Mouse (Mus musculus): ENCODE measurements at regions not wholly inside any gene's neighbourhood (a gene's known extent, or its start where the extent isn't known, plus 50 kb on each side); places are given as distances from the start of the nearest gene placed in this dataset.

GRCm38 (mm10) chr5:111667901-111668300 lies 65.8 kb upstream of the Gm26897 start:
- Histone ChIP-seq H3K4me1 (ENCODE audit: control insufficient read depth, insufficient read depth, low read length) (peaks cover 2% of the 10 kb centered on the region; the same call in 1 of the 2 replicates), H3K4me2 (ENCODE audit: low read depth, low read length) (no peak overlapping the region), H3K27ac (ENCODE audit: low read length) (no peak overlapping the region), H3K36me3 (ENCODE audit: control insufficient read depth, insufficient read depth) (no peaks in the 10 kb centered on the region), H3K27me3 (ENCODE audit: control insufficient read depth, insufficient read depth, low read length) (peaks cover 4% of the 10 kb centered on the region; the same call in 1 of the 2 replicates), H3K9me3 (replicated peaks; ENCODE audit: control insufficient read depth, low read length) (peaks cover 3% of the 10 kb centered on the region; the same call in 1 of the 2 replicates), H3K9ac (ENCODE audit: low read length) (no peak overlapping the region), H3K4me3 (ENCODE audit: low read length) (no peak overlapping the region)
- 66% methylated on average over 3 of the region's 3 CpGs for WGBS
- no peak for ATAC-seq (replicated peaks; ENCODE audit: extremely low read depth, insufficient read depth, low FRiP score)

- H3K27me3 ChIP-seq (ENCODE audit: control insufficient read depth, insufficient read depth, low read length): 0 out of 2 replicates have a peak, but pooled peaks cover 3% of the 10 kb centered on the region
- H3K9ac ChIP-seq (ENCODE audit: low read length): no peak overlapping the region
- no peaks in the 10 kb centered on the region for H3K36me3 ChIP-seq (ENCODE audit: control insufficient read depth, insufficient read depth)
- no peak overlapping the region for H3K27ac ChIP-seq (ENCODE audit: low read length)
- H3K9me3 ChIP-seq (replicated peaks; ENCODE audit: control insufficient read depth, low read length): peaks cover 3% of the 10 kb centered on the region; the same call in 1 of the 2 replicates
- no peak overlapping the region for H3K4me2 ChIP-seq (ENCODE audit: low read depth, low read length)
- no peak overlapping the region for H3K4me3 ChIP-seq (ENCODE audit: low read length)
- H3K4me1 ChIP-seq (ENCODE audit: control insufficient read depth, insufficient read depth, low read length): peaks cover 2% of the 10 kb centered on the region; the same call in 1 of the 2 replicates
- no peak for ATAC-seq (replicated peaks; ENCODE audit: extremely low read depth, insufficient read depth, low FRiP score)
These were observed 64.6 kb upstream of the Gm26897 start for GRCm38 (mm10) chr5:111669139-111669538.

- peaks cover 14% of the 10 kb centered on the region for H3K4me1 ChIP-seq (ENCODE audit: control insufficient read depth, insufficient read depth, low read length)
- no peaks in the 10 kb centered on the region for H3K27me3 ChIP-seq (ENCODE audit: control insufficient read depth, insufficient read depth, low read length)
- 42% methylated on average over 6 of the region's 6 CpGs for WGBS
- ATAC-seq (replicated peaks; ENCODE audit: extremely low read depth, insufficient read depth, low FRiP score): no peak
- H3K27ac ChIP-seq (ENCODE audit: low read length): no peak overlapping the region
- no peak overlapping the region for H3K9ac ChIP-seq (ENCODE audit: low read length)
- peaks cover 3% of the 10 kb centered on the region; the same call in 1 of the 2 replicates for H3K9me3 ChIP-seq (replicated peaks; ENCODE audit: control insufficient read depth, low read length)
- no peak overlapping the region for H3K4me3 ChIP-seq (ENCODE audit: low read length)
- H3K36me3 ChIP-seq (ENCODE audit: control insufficient read depth, insufficient read depth): no peaks in the 10 kb centered on the region
- no peak overlapping the region for H3K4me2 ChIP-seq (ENCODE audit: low read depth, low read length)
These were observed 62.0 kb upstream of the Gm26897 start for GRCm38 (mm10) chr5:111671762-111672161.

- Histone ChIP-seq H3K4me3 (ENCODE audit: low read length) (no peak overlapping the region), H3K4me2 (ENCODE audit: low read depth, low read length) (no peak overlapping the region), H3K4me1 (ENCODE audit: control insufficient read depth, insufficient read depth, low read length) (peaks cover 14% of the 10 kb centered on the region), H3K27ac (ENCODE audit: low read length) (peak overlapping the region; percentile 85), H3K9me3 (replicated peaks; ENCODE audit: control insufficient read depth, low read length) (no peaks in the 10 kb centered on the region), H3K27me3 (ENCODE audit: control insufficient read depth, insufficient read depth, low read length) (peaks cover 3% of the 10 kb centered on the region; the same call in 1 of the 2 replicates), H3K36me3 (ENCODE audit: control insufficient read depth, insufficient read depth) (no peaks in the 10 kb centered on the region), H3K9ac (ENCODE audit: low read length) (peak overlapping the region; percentile 50; the same call in 1 of the 2 replicates)
- 40% methylated on average over 6 of the region's 6 CpGs for WGBS
- ATAC-seq (replicated peaks; ENCODE audit: extremely low read depth, insufficient read depth, low FRiP score): peak; percentile 33
These were observed 58.6 kb upstream of the Gm26897 start for GRCm38 (mm10) chr5:111674976-111675672.

GRCm38 (mm10) chr5:111675673-111676261 lies 58.0 kb upstream of the Gm26897 start:
- Histone ChIP-seq H3K4me1 (ENCODE audit: control insufficient read depth, insufficient read depth, low read length) (peaks cover 14% of the 10 kb centered on the region), H3K27ac (ENCODE audit: low read length) (peak overlapping the region; percentile 85), H3K9ac (ENCODE audit: low read length) (peak overlapping the region; percentile 50; the same call in 1 of the 2 replicates), H3K36me3 (ENCODE audit: control insufficient read depth, insufficient read depth) (no peaks in the 10 kb centered on the region), H3K4me3 (ENCODE audit: low read length) (no peak overlapping the region), H3K9me3 (replicated peaks; ENCODE audit: control insufficient read depth, low read length) (no peaks in the 10 kb centered on the region), H3K27me3 (ENCODE audit: control insufficient read depth, insufficient read depth, low read length) (peaks cover 3% of the 10 kb centered on the region; the same call in 1 of the 2 replicates), H3K4me2 (ENCODE audit: low read depth, low read length) (peak overlapping the region; percentile 28)
- ATAC-seq (replicated peaks; ENCODE audit: extremely low read depth, insufficient read depth, low FRiP score): peak; percentile 83
- 6% methylated on average over 8 of the region's 8 CpGs for WGBS

- Histone ChIP-seq H3K4me2 (ENCODE audit: low read depth, low read length) (no peak overlapping the region), H3K36me3 (ENCODE audit: control insufficient read depth, insufficient read depth) (no peaks in the 10 kb centered on the region), H3K9ac (ENCODE audit: low read length) (no peak overlapping the region), H3K27ac (ENCODE audit: low read length) (no peak overlapping the region), H3K9me3 (replicated peaks; ENCODE audit: control insufficient read depth, low read length) (no peaks in the 10 kb centered on the region), H3K27me3 (ENCODE audit: control insufficient read depth, insufficient read depth, low read length) (peaks cover 10% of the 10 kb centered on the region), H3K4me3 (ENCODE audit: low read length) (no peak overlapping the region), H3K4me1 (ENCODE audit: control insufficient read depth, insufficient read depth, low read length) (peaks cover 12% of the 10 kb centered on the region)
- ATAC-seq (replicated peaks; ENCODE audit: extremely low read depth, insufficient read depth, low FRiP score): no peak
- 57% methylated on average over 6 of the region's 6 CpGs for WGBS
These were observed 55.8 kb upstream of the Gm26897 start for GRCm38 (mm10) chr5:111677847-111678311.

GRCm38 (mm10) chr5:111678496-111678895 lies 55.2 kb upstream of the Gm26897 start:
- Histone ChIP-seq H3K9ac (ENCODE audit: low read length) (no peak overlapping the region), H3K4me2 (ENCODE audit: low read depth, low read length) (no peak overlapping the region), H3K27me3 (ENCODE audit: control insufficient read depth, insufficient read depth, low read length) (peaks cover 10% of the 10 kb centered on the region), H3K9me3 (replicated peaks; ENCODE audit: control insufficient read depth, low read length) (no peaks in the 10 kb centered on the region), H3K4me1 (ENCODE audit: control insufficient read depth, insufficient read depth, low read length) (peaks cover 12% of the 10 kb centered on the region), H3K36me3 (ENCODE audit: control insufficient read depth, insufficient read depth) (no peaks in the 10 kb centered on the region), H3K4me3 (ENCODE audit: low read length) (no peak overlapping the region), H3K27ac (ENCODE audit: low read length) (no peak overlapping the region)
- WGBS: 31% methylated on average over 1 of the region's 1 CpGs
- ATAC-seq (replicated peaks; ENCODE audit: extremely low read depth, insufficient read depth, low FRiP score): no peak

GRCm38 (mm10) chr5:111681362-111682028 lies 52.2 kb upstream of the Gm26897 start:
- Histone ChIP-seq H3K4me3 (ENCODE audit: low read length) (no peak overlapping the region), H3K4me1 (ENCODE audit: control insufficient read depth, insufficient read depth, low read length) (no peaks in the 10 kb centered on the region), H3K9me3 (replicated peaks; ENCODE audit: control insufficient read depth, low read length) (no peaks in the 10 kb centered on the region), H3K36me3 (ENCODE audit: control insufficient read depth, insufficient read depth) (no peaks in the 10 kb centered on the region), H3K27me3 (ENCODE audit: control insufficient read depth, insufficient read depth, low read length) (peaks cover 13% of the 10 kb centered on the region), H3K27ac (ENCODE audit: low read length) (no peak overlapping the region), H3K9ac (ENCODE audit: low read length) (peak overlapping the region; percentile 15; the same call in 1 of the 2 replicates), H3K4me2 (ENCODE audit: low read depth, low read length) (no peak overlapping the region)
- ATAC-seq (replicated peaks; ENCODE audit: extremely low read depth, insufficient read depth, low FRiP score): no peak
- 54% methylated on average over 7 of the region's 7 CpGs for WGBS

- no peaks in the 10 kb centered on the region for H3K9me3 ChIP-seq (replicated peaks; ENCODE audit: control insufficient read depth, low read length)
- no peak overlapping the region for H3K4me3 ChIP-seq (ENCODE audit: low read length)
- no peak overlapping the region for H3K4me2 ChIP-seq (ENCODE audit: low read depth, low read length)
- ATAC-seq (replicated peaks; ENCODE audit: extremely low read depth, insufficient read depth, low FRiP score): peak; percentile 46; the same call in 1 of the 2 replicates
- no peak overlapping the region for H3K9ac ChIP-seq (ENCODE audit: low read length)
- no peaks in the 10 kb centered on the region for H3K4me1 ChIP-seq (ENCODE audit: control insufficient read depth, insufficient read depth, low read length)
- H3K36me3 ChIP-seq (ENCODE audit: control insufficient read depth, insufficient read depth): no peaks in the 10 kb centered on the region
- H3K27ac ChIP-seq (ENCODE audit: low read length): no peak overlapping the region
- peaks cover 13% of the 10 kb centered on the region for H3K27me3 ChIP-seq (ENCODE audit: control insufficient read depth, insufficient read depth, low read length)
These were observed 50.8 kb upstream of the Gm26897 start for GRCm38 (mm10) chr5:111682899-111683298.
